Mouse (Mus musculus): ENCODE measurements around the gene Sp6.

- peak; percentile 87 for TF ChIP-seq CTCF (IDR thresholded peaks at IDR 0.05; ENCODE audit: low read depth)
- TF ChIP-seq EP300 (optimal IDR thresholded peaks at IDR 0.05): no peak
Observed at GRCm38 (mm10) chr11:97072533-97072932, 59.3 kb downstream of the Sp6 start.
